Mouse (Mus musculus) spleen, adult 2 months (tissue): Measurements from ENCODE around the gene Fam198a. TPM values are rescaled to one million over a fixed set of nuclear protein-coding genes. Genes with fewer than 3 reads are reported as not detected.

Experiments
- DNase-seq, 2 experiments: peaks; one replicate each; pipeline versions ENCODE4 v3.0.0 to v3.0.0-alpha.2; 2012 to 2021; ENCODE audit warnings: low spot score in 2 of 2, low read depth in 1 of 2
- H3K27ac ChIP-seq: fragments of 200-500 bp; 2 replicates; pipeline ENCODE4 v1.5.1; 2012; ENCODE audit warnings: low read length, inconsistent platforms; ENCODE audit not compliant: insufficient read depth
- H3K27me3 ChIP-seq: fragments of 200-500 bp; 2 replicates; pipeline ENCODE4 v1.6.1; 2012; ENCODE audit warnings: mild to moderate bottlenecking, moderate library complexity, low read length, inconsistent platforms; ENCODE audit not compliant: control insufficient read depth, insufficient read depth
- H3K36me3 ChIP-seq: fragments of 200-500 bp; 2 replicates; pipeline ENCODE4 v1.6.1; 2012; ENCODE audit warnings: mild to moderate bottlenecking, low read length, inconsistent platforms; ENCODE audit not compliant: control insufficient read depth, insufficient read depth
- H3K4me1 ChIP-seq: fragments of 200-500 bp; 2 replicates; pipeline ENCODE4 v1.6.1; 2011; ENCODE audit warnings: inconsistent platforms; ENCODE audit not compliant: control insufficient read depth, insufficient read depth, insufficient read length
- H3K4me3 ChIP-seq: fragments of 200-500 bp; 2 replicates; pipeline ENCODE4 v1.5.1; 2011; ENCODE audit warnings: mild to moderate bottlenecking, inconsistent platforms; ENCODE audit not compliant: insufficient read depth, insufficient read length; ENCODE audit errors: extremely low read depth
- CTCF ChIP-seq: fragments of 200-500 bp; IDR thresholded peaks from 2 replicates; pipeline ENCODE4 v1.5.1; 2011; ENCODE audit warnings: mild to moderate bottlenecking, inconsistent platforms; ENCODE audit not compliant: insufficient read depth, insufficient read length, insufficient replicate concordance; ENCODE audit errors: extremely low read depth
- POLR2A ChIP-seq: fragments of 200-500 bp; IDR thresholded peaks from 2 replicates; pipeline ENCODE4 v1.6.1; 2011; ENCODE audit warnings: low read depth, low read length, inconsistent platforms
- WGBS: fragments of 180-500 bp; shearing (Covaris S2); methylation state at CpG from one replicate; pipeline ENCODE4 v1.1.7; 2018; 5-methylcytosine and 5-hydroxymethylcytosine counted together
- polyA plus RNA-seq: library from polyadenylated mRNA; depleted of rRNA; stranded (reverse); fragments of >200 nt; gene quantifications from 2 replicates; pipeline ENCODE4 v1.2.3, GENCODE M21; 2012

Gene Fam198a
- polyA plus RNA-seq, 1 experiment = 0.28 TPM

DNA sequence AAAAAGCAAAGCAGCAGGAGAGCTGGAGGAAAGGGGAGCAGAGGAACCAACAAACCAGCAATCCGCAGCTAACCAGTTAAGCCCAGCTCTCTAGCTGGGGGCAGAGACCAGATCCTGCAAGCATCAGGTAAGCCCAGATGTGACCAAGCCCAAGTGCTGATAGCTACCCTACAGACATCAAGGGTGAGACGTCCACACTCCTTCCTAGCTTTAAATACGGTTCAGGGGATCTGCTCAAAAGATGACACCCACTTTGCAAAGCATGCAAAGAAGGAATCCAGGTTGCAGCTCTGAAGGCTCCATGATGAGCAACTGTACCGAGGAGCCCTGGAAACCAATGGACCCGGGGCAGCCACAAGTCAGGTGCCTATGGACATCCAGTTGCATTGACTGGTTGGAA is 44.3 kb upstream of the Fam198a start:
- Histone ChIP-seq H3K36me3 (no peaks in the 10 kb centered on the region), H3K27ac (no peak overlapping the region), H3K4me1 (peaks cover 41% of the 10 kb centered on the region), H3K27me3 (no peaks in the 10 kb centered on the region), H3K4me3 (no peak overlapping the region)
- no peak for TF ChIP-seq CTCF
- TF ChIP-seq POLR2A = no peak
- WGBS = 80% methylated on average over 5 of the region's 5 CpGs
- DNase-seq = no peak

DNA sequence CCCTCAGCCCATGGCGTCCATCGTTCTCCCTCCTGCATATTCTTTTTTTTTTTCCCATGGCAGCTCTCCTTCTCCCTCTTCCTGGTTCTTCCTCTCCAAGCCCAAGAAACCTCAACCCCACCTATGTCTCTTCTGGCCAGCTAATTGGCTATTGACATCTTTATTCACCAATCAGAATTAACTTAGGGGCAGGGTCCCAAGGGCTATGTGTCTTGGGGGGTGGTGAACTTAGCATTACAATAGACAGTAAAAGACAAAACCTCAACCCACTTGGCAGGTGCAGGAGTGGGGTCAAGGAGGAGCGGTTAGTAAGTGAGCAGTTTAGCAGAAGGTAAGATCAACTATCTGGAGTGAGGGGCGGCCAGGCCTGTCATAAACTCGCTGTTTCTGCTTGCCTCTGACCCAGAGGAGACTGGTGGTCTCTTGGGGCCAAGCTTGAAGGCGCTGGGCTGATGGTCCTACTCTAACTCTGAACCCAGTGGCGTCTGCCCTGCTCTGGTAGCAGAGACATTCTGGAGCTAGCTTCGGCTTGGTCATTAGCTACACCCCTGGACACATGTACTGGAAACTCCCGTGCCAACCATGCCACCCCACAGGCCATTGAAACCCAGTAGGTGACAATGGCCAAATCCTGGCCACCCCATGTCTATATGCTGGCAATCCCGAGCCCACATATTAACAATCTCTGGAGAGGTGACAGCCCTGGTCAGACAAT is 43.3 kb upstream of the Fam198a start:
- Histone ChIP-seq H3K27ac (no peak overlapping the region), H3K27me3 (no peaks in the 10 kb centered on the region), H3K4me1 (peaks cover 38% of the 10 kb centered on the region), H3K36me3 (no peaks in the 10 kb centered on the region), H3K4me3 (no peak overlapping the region)
- 83% methylated on average over 10 of the region's 10 CpGs for WGBS
- no peak for TF ChIP-seq CTCF
- TF ChIP-seq POLR2A = no peak
- no peak for DNase-seq

DNA sequence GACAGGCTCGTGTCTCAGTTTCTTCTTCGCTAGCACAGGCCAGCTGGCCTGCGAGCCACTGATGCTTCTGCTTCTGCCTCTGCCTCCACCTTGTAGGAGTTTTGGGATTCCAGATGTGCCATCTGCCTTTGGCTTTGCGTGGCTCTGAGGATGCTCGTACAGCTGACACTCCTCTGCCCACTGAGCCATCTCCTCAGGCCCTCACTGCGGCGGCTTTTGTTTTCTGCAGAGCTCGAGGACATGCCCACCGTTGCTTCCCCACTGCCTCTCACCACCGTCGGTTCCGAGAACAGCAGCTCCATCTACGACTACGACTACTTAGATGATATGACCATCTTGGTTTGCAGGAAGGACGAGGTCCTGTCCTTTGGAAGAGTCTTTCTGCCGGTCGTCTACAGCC is 42.5 kb upstream of the Fam198a start:
- Histone ChIP-seq H3K36me3 (no peaks in the 10 kb centered on the region), H3K4me3 (no peak overlapping the region), H3K27ac (no peak overlapping the region), H3K27me3 (no peaks in the 10 kb centered on the region), H3K4me1 (peaks cover 34% of the 10 kb centered on the region)
- no peak for DNase-seq
- TF ChIP-seq CTCF = no peak
- TF ChIP-seq POLR2A = no peak
- WGBS = 91% methylated on average over 17 of the region's 17 CpGs

DNA sequence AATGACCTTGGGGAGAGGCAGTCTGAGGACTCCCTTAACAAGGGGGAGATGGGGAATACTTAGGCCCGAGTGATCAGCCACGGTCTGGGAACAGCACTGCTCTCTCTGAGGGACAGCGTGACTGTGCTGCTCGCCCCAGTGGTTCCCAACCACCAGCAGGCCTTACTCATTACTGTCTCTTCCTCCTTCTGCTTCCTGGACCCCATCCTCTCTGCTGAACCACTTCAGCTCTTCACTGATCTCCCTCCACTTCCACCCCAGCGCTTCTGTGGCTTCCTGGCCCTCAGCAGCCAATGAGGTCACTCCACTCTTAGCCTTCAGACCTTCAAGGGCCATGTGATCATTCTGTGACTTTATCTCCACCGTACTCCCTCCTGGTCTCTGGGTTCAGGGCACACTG is 41.2 kb upstream of the Fam198a start:
- H3K27me3 ChIP-seq = no peaks in the 10 kb centered on the region
- H3K4me1 ChIP-seq = peaks cover 23% of the 10 kb centered on the region
- H3K36me3 ChIP-seq = no peaks in the 10 kb centered on the region
- H3K4me3 ChIP-seq = no peak overlapping the region
- peak overlapping the region; percentile 64 for H3K27ac ChIP-seq
- TF ChIP-seq POLR2A (no peak), CTCF (no peak)
- 5% methylated on average over 6 of the region's 6 CpGs for WGBS
- peak in 1 of 2 experiments; percentile 63 for DNase-seq

DNA sequence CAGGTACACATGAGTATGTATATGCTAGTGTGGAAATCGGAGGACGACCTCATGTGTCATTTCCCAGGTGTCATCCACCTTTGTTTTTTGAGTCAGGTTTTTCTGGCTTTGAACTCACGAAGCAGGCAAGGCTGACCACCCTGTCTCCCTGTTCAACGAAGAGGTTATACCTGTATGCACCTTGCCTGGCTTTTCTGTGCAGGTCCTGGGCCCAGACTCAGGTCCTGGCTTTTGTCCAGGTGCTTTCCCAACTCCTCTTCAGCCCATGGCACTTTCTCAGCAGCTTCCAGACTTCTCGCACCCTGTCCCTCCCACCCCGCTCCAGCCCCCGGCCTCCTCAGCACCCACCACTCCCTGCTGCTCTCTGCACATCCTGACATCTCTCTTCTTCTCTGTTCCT is 39.6 kb upstream of the Fam198a start:
- H3K27me3 ChIP-seq = no peaks in the 10 kb centered on the region

DNA sequence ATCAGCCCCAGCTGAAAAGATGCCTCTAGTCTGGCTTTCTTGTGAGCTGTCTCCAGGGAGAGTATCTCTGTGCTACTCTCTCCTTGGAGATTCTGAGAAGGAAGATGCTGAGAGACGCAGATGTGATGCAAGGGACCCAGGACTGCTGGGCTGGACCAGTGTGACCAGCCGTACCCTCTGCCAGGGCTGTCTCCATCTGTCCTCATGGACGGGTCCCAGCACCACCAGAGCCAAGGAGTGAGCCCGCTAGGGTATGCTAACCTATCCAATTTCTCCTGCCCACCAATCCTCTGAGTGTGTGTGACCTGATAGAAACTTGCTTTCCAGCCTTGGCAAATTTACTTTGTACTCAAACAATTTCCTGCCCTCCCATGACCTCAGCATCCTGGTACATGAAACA is 38.0 kb upstream of the Fam198a start:
- TF ChIP-seq POLR2A (no peak), CTCF (no peak)
- 90% methylated on average over 4 of the region's 4 CpGs for WGBS
- Histone ChIP-seq H3K4me1 (peaks cover 16% of the 10 kb centered on the region), H3K27me3 (no peaks in the 10 kb centered on the region), H3K36me3 (no peaks in the 10 kb centered on the region), H3K27ac (no peak overlapping the region), H3K4me3 (no peak overlapping the region)
- no peak for DNase-seq

More for the DNA sequence above, 39.6 kb upstream of the Fam198a start:
- no peak overlapping the region for H3K27ac ChIP-seq
- peaks cover 16% of the 10 kb centered on the region for H3K4me1 ChIP-seq
- H3K36me3 ChIP-seq = no peaks in the 10 kb centered on the region
- no peak overlapping the region for H3K4me3 ChIP-seq
- DNase-seq = no peak
- 93% methylated on average over 7 of the region's 7 CpGs for WGBS
- no peak for TF ChIP-seq POLR2A
- TF ChIP-seq CTCF = no peak

DNA sequence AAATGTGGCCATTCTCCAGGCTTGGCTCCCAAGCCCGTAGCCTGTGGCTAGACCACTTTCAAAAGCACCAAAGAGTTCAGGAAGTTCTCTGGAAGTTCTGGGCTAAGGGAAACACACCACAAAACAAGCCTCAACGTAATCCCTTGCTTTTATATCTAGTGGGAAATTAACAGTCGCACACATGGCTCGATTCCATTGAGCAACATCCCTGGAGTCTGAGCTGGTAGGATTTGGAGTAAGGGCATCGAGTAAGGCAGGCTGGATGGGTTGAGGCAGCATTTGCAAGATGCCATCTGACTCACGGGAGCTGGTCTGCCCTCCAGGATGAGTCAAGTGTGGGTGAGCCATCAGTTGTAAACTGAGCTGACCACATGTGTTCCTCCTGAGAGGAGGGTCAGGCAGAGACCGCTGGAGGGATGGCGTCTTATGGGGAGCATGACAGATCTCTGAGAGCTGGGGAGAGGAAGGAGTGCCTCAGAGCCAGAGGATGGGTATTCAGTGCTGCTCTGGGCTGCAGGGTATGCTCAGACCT is 36.5 kb upstream of the Fam198a start:
- Histone ChIP-seq H3K27ac (no peak overlapping the region), H3K27me3 (no peaks in the 10 kb centered on the region), H3K4me1 (peaks cover 19% of the 10 kb centered on the region; the same call in 1 of the 2 replicates), H3K36me3 (no peaks in the 10 kb centered on the region), H3K4me3 (no peak overlapping the region)
- no peak for DNase-seq
- 77% methylated on average over 8 of the region's 8 CpGs for WGBS
- TF ChIP-seq CTCF = no peak
- TF ChIP-seq POLR2A = no peak
